Mouse (Mus musculus) limb, embryonic 11.5 days (tissue): ENCODE results near the gene Trp53rka. TPM values are rescaled to one million over a fixed set of nuclear protein-coding genes. Genes with fewer than 3 reads are reported as not detected.
A peak's percentile ranks its signal among the peaks of the same experiment; 100 is the strongest.

Experiments used
- ATAC-seq: fragments of 200-750 bp; cut with Nextera tagmentation; 2 replicates; pipeline ENCODE4 v1.8.0; 2017; ENCODE audit warnings: low read depth; ENCODE audit not compliant: insufficient number of reproducible peaks, low FRiP score, low TSS enrichment
- DNase-seq: peaks from one replicate; pipeline ENCODE4 v3.0.0-alpha.2; 2015; ENCODE audit warnings: low spot score
- H3K27ac ChIP-seq: fragments of 300-500 bp; sonication (generic); replicated peaks from 2 replicates; pipeline ENCODE4 v1.5.1; 2014; ENCODE audit warnings: low read depth, mild to moderate bottlenecking, low read length
- H3K27me3 ChIP-seq: fragments of 300-500 bp; sonication (generic); 2 replicates; pipeline ENCODE4 v1.6.1; 2014; ENCODE audit warnings: mild to moderate bottlenecking, low read length, mixed read lengths; ENCODE audit not compliant: control insufficient read depth, insufficient read depth
- H3K36me3 ChIP-seq: fragments of 300-500 bp; sonication (generic); 2 replicates; pipeline ENCODE4 v1.6.1; 2014; ENCODE audit warnings: mild to moderate bottlenecking, low read length, moderate library complexity, mixed read lengths; ENCODE audit not compliant: control insufficient read depth, insufficient read depth
- H3K4me1 ChIP-seq: fragments of 300-500 bp; sonication (generic); 2 replicates; pipeline ENCODE4 v1.6.1; 2014; ENCODE audit warnings: low read length, mixed read lengths; ENCODE audit not compliant: control insufficient read depth, insufficient read depth
- H3K4me2 ChIP-seq: fragments of 300-500 bp; sonication (generic); 2 replicates; pipeline ENCODE4 v1.6.1; 2014; ENCODE audit warnings: low read depth, mild to moderate bottlenecking, moderate library complexity; ENCODE audit not compliant: severe bottlenecking
- H3K4me3 ChIP-seq: fragments of 300-500 bp; sonication (generic); 2 replicates; pipeline ENCODE4 v1.5.1; 2014; ENCODE audit warnings: low read depth, low read length
- H3K9ac ChIP-seq: fragments of 300-500 bp; sonication (generic); 2 replicates; pipeline ENCODE4 v1.6.1; 2014; ENCODE audit warnings: mild to moderate bottlenecking, low read length
- H3K9me3 ChIP-seq: fragments of 300-500 bp; sonication (generic); 2 replicates; pipeline ENCODE4 v1.6.1; 2016; ENCODE audit warnings: low read length; ENCODE audit not compliant: control insufficient read depth
- WGBS: fragments of 180-500 bp; shearing (Covaris S2); extraction: QIAGEN DNeasy Blood & Tissue Kit; methylation state at CpG from one replicate; pipeline ENCODE4 v1.1.7; 2014; 5-methylcytosine and 5-hydroxymethylcytosine counted together
- polyA plus RNA-seq: library from polyadenylated mRNA; unstranded; fragments of >200 nt; fragmentation: Nextera tagmentation; extraction: Ambion mirVana; gene quantifications from 2 replicates; pipeline ENCODE4 v1.2.1, GENCODE M21; 2014

Gene Trp53rka
- polyA plus RNA-seq, result 50.2 and 50.5 TPM in 2 replicates

GRCm38 (mm10) chr2:165492648-165493553, at the start of gene Trp53rka:
Gene Trp53rka (minus strand): TSS chr2:165493324.
- under 1% methylated on average over 74 of the region's 84 CpGs for WGBS
- no peaks in the 10 kb centered on the region for H3K27me3 ChIP-seq
- peak; percentile 73 for ATAC-seq

GRCm38 (mm10) chr2:165540975-165541374, 47.9 kb upstream of the Trp53rka start:
- Histone ChIP-seq H3K36me3 (no peaks in the 10 kb centered on the region), H3K4me2 (no peak overlapping the region), H3K27ac (no peak overlapping the region), H3K9ac (no peak overlapping the region), H3K4me3 (no peak overlapping the region), H3K4me1 (peaks cover 2% of the 10 kb centered on the region; the same call in 1 of the 2 replicates), H3K27me3 (0 out of 2 replicates have a peak, but pooled peaks cover 2% of the 10 kb centered on the region), H3K9me3 (no peaks in the 10 kb centered on the region)
- DNase-seq, result no peak
- WGBS, result 68% methylated on average over 3 of the region's 3 CpGs
- no peak for ATAC-seq

More at GRCm38 (mm10) chr2:165492648-165493553, at the start of gene Trp53rka:
- Histone ChIP-seq H3K9me3 (no peaks in the 10 kb centered on the region), H3K36me3 (no peaks in the 10 kb centered on the region; the same call in 1 of the 2 replicates), H3K4me1 (peaks cover 5% of the 10 kb centered on the region; the same call in 1 of the 2 replicates), H3K9ac (peak within 1 kb of the TSS; percentile 77), H3K4me3 (peak within 1 kb of the TSS; percentile 80), H3K27ac (0 out of 2 replicates have a peak within 1 kb of the TSS, but pooled peaks have one; percentile 21), H3K4me2 (peak within 1 kb of the TSS; percentile 84)
- peak; percentile 84 for DNase-seq

- no peaks in the 10 kb centered on the region for H3K36me3 ChIP-seq
- ATAC-seq (no peak), DNase-seq (no peak)
- 65% methylated on average over 6 of the region's 6 CpGs for WGBS
- no peak overlapping the region for H3K4me3 ChIP-seq
- no peaks in the 10 kb centered on the region for H3K9me3 ChIP-seq
- no peak overlapping the region for H3K4me2 ChIP-seq
- H3K9ac ChIP-seq, result no peak overlapping the region
- no peak overlapping the region for H3K27ac ChIP-seq
- no peaks in the 10 kb centered on the region for H3K27me3 ChIP-seq
- peaks cover 5% of the 10 kb centered on the region; the same call in 1 of the 2 replicates for H3K4me1 ChIP-seq
These were observed 40.7 kb upstream of the Trp53rka start for GRCm38 (mm10) chr2:165533789-165534188.

- WGBS, result 16% methylated on average over 8 of the region's 8 CpGs
- DNase-seq, result peak; percentile 88
- no peak overlapping the region for H3K4me2 ChIP-seq
These were observed 36.0 kb upstream of the Trp53rka start for GRCm38 (mm10) chr2:165529106-165529505.

GRCm38 (mm10) chr2:165525609-165526008, 32.5 kb upstream of the Trp53rka start:
- DNase-seq (no peak), ATAC-seq (no peak)
- Histone ChIP-seq H3K4me3 (no peak overlapping the region), H3K36me3 (no peaks in the 10 kb centered on the region), H3K9me3 (no peaks in the 10 kb centered on the region), H3K4me1 (no peaks in the 10 kb centered on the region), H3K9ac (no peak overlapping the region), H3K4me2 (no peak overlapping the region), H3K27ac (no peak overlapping the region), H3K27me3 (no peaks in the 10 kb centered on the region)
- 52% methylated on average over 4 of the region's 4 CpGs for WGBS

More at GRCm38 (mm10) chr2:165529106-165529505, 36.0 kb upstream of the Trp53rka start:
- no peak overlapping the region for H3K9ac ChIP-seq
- no peak overlapping the region for H3K4me3 ChIP-seq
- no peaks in the 10 kb centered on the region for H3K36me3 ChIP-seq
- H3K9me3 ChIP-seq, result no peaks in the 10 kb centered on the region
- ATAC-seq, result no peak
- H3K27me3 ChIP-seq, result no peaks in the 10 kb centered on the region
- 0 out of 2 replicates have a peak, but pooled peaks cover 4% of the 10 kb centered on the region for H3K4me1 ChIP-seq
- no peak overlapping the region for H3K27ac ChIP-seq

GRCm38 (mm10) chr2:165515178-165515728, 22.1 kb upstream of the Trp53rka start:
- no peaks in the 10 kb centered on the region for H3K27me3 ChIP-seq
- ATAC-seq, result no peak

GRCm38 (mm10) chr2:165512870-165513600, 19.9 kb upstream of the Trp53rka start:
- WGBS, result 46% methylated on average over 11 of the region's 11 CpGs
- Histone ChIP-seq H3K27me3 (no peaks in the 10 kb centered on the region), H3K4me3 (no peak overlapping the region), H3K9me3 (no peaks in the 10 kb centered on the region), H3K36me3 (no peaks in the 10 kb centered on the region), H3K9ac (no peak overlapping the region), H3K4me1 (peaks cover 7% of the 10 kb centered on the region), H3K4me2 (no peak overlapping the region), H3K27ac (no peak overlapping the region)
- no peak for DNase-seq
- no peak for ATAC-seq

More at GRCm38 (mm10) chr2:165515178-165515728, 22.1 kb upstream of the Trp53rka start:
- no peak overlapping the region for H3K9ac ChIP-seq
- WGBS, result 94% methylated on average over 20 of the region's 20 CpGs
- no peaks in the 10 kb centered on the region for H3K9me3 ChIP-seq
- H3K4me3 ChIP-seq, result no peak overlapping the region
- H3K4me1 ChIP-seq, result peaks cover 5% of the 10 kb centered on the region
- H3K36me3 ChIP-seq, result no peaks in the 10 kb centered on the region
- H3K4me2 ChIP-seq, result no peak overlapping the region
- DNase-seq, result no peak
- H3K27ac ChIP-seq, result no peak overlapping the region

GRCm38 (mm10) chr2:165512426-165512825, 19.3 kb upstream of the Trp53rka start:
- Histone ChIP-seq H3K4me3 (no peak overlapping the region), H3K27ac (no peak overlapping the region), H3K27me3 (no peaks in the 10 kb centered on the region), H3K9me3 (no peaks in the 10 kb centered on the region), H3K9ac (no peak overlapping the region), H3K4me2 (no peak overlapping the region), H3K36me3 (no peaks in the 10 kb centered on the region), H3K4me1 (peaks cover 7% of the 10 kb centered on the region)
- WGBS, result 13% methylated on average over 7 of the region's 7 CpGs
- no peak for DNase-seq
- ATAC-seq, result no peak
